Mouse (Mus musculus) left cerebral cortex, postnatal 14 days (tissue): ENCODE data around the gene Rora. TPM values are rescaled to one million over a fixed set of nuclear protein-coding genes. Genes with fewer than 3 reads are reported as not detected.

Experiments
- DNase-seq, 2 experiments: peaks; one replicate each; pipeline ENCODE4 v3.0.0; 2021 to 2022; ENCODE audit warnings: low spot score in 2 of 2, mixed read lengths in 1 of 2
- intact Hi-C: fragments of 180-260 bp; cut with DNase I; formaldehyde crosslinking; loops from one replicate; pipeline ENCODE4 v1.15.1; 2025
- long read RNA-seq, 2 experiments: library from polyadenylated mRNA; stranded (forward); transcript quantifications; one replicate each; pipeline ENCODE4 v2.0.0; 2021
- total RNA-seq, 2 experiments: library from RNA; stranded (reverse); gene quantifications; 2 replicates each; pipeline ENCODE4 v1.2.3; 2021

Gene Rora
- total RNA-seq, result 10 to 100 TPM; 50.0 to 66.1 TPM
- long read RNA-seq, experiment 1, transcript Rora-202 (10 exons, 2,591 nt), result major isoform, 31 of 55 reads
- long read RNA-seq, experiment 1, partial matches to known transcripts, result 13 of 55 reads
- long read RNA-seq, experiment 1, other reads (novel, unspliced or antisense), result 11 of 55 reads
- long read RNA-seq, experiment 2, transcript Rora-202 (10 exons, 2,591 nt), result major isoform, 25 of 39 reads
- long read RNA-seq, experiment 2, partial matches to known transcripts, result 6 of 39 reads
- long read RNA-seq, experiment 2, other reads (novel, unspliced or antisense), result 8 of 39 reads

DNA sequence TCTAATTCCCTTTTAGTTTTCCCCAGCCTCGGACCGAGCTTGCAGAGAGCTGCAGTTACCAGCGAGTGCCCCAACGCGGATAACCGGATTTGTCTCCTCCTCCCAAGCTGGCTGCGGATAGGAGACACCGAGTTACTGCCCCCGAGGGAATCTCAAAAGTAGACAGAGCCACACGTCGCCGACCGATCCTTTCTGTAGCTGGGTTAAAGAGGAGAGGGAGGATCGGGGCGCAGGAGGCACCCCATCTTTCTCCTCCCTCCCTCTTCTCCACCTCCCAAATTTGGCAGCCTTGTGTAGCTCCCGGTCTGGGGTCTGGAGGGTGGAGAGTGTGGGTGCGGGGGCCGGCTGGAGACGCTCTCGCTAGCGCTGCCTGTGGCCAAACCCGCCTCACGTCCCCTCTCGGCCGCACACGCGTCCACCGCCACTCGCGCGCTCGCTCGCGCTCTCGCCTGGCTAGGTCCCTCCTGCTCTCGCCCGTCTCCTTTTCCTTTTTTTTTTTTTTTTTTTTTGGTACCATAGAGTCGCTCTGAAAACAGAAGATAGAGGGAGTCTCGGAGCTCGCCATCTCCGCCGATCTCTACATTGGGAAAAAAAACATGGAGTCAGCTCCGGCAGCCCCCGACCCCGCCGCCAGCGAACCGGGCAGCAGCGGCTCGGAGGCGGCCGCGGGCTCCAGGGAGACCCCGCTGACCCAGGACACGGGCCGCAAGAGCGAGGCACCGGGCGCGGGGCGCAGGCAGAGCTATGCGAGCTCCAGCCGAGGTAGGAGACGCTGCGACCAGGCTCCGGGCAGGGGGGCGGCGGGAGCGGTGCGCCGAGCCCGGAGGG is at the start of gene Rora:
Gene Rora (plus strand): TSS at position 576 of the 828 bp plus-strand sequence.
- intact Hi-C loops, result loop anchor here (2.0 to 10.0 kb wide), 2 partner anchors 419 to 639 kb away; no protein-coding TSS in a partner anchor
- DNase-seq, result peak; percentile 65 to 72

DNA sequence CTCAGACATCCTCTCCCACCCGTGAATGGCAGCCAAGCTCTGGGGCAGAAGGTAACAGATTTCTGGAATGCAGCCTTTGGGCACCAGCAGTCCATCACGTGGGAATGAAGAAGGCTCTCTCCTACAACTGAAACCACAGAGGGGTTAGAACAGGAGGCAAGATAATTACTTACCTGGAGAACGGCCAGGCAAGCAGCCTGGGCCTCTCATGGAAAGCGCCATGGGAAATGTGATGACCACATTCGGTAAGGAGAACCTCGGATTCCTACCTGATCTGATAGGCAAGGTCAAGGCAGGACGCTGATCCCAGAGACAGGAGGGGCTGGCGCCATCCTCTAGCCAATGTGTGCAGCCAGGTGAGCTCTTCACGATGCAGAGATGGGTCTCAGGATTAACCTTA is 39.6 kb upstream of the Rora start:
- intact Hi-C loops, result no loop called here

DNA sequence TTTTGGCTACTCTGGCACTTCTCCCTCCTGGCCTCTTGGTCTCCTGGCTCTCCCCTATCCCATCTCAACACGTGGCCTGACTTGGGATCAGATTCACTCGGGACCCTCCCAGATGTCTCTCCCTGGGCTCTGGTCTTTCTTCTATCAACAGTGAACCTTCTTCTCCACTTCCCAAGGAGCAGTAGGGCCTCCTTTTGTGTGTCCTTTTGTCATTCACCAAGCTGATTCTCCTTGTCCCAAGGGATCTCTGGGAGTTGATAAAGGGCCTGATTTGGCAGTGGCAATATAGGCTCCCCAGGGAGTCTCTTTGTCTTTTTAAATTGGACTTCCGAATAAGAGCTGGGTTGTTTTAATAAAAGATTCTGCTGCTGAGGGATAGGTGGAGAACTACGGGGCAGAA is 36.5 kb upstream of the Rora start:
- intact Hi-C loops, result no loop called here
- DNase-seq, result no peak

More for the DNA sequence above, 39.6 kb upstream of the Rora start:
- no peak for DNase-seq

DNA sequence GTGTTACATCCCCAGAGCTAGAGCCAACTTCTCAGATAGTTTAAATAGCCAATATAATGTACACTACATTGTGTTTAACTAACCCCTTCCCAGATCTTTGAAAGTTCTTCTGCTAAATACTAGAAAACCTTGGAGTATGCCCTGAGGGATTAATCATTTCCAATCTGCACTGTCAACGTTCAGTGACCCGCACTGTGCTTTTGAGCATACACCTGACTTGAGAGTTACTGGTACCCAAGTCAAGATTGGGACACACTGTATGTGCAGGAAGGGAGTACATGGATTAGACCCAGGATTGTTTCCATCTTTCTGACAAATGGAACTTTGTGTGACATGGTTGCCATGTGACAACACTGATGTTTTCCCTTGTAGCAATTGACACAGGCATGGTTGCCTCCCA is 33.5 kb upstream of the Rora start:
- intact Hi-C loops, result no loop called here
- DNase-seq, result no peak

DNA sequence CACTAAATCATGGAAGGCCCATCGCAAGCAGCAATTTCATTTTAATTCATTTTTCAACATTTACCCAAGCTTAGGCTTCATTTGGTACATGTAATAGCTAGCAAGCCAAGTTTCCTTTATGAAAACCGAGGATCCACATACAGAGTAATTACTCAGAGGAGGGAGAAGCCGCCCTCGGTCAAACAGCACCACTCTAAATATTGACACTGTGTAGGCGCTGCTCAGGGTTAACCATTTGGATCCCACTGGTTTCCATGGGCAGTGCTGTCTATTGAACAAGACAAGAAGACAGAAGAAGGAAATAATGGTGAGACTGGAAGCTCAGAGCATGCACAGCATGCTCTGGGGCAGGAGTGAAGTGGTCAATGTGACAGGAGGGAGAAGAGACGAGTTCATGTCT is 33.1 kb upstream of the Rora start:
- DNase-seq, result no peak
- intact Hi-C loops, result no loop called here

DNA sequence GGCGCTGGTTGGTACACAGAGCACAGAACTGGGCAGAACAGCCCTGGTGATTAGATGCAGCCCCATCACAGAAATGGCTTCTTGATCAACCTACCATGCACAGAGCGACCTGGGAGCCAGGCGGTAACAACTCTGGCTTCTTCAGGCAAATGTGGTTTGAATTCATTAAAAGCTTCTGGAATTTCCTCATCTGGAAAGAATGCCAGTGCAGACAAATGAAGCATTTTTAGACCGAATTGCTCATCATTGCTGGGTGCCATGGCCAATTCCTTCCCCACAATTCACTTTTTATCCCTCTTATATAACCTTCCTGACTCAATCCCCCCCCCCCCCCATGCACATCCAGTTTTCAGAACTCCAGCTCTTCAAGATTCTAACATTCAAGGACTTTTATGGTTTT is 28.6 kb upstream of the Rora start:
- no peak for DNase-seq
- intact Hi-C loops, result no loop called here

DNA sequence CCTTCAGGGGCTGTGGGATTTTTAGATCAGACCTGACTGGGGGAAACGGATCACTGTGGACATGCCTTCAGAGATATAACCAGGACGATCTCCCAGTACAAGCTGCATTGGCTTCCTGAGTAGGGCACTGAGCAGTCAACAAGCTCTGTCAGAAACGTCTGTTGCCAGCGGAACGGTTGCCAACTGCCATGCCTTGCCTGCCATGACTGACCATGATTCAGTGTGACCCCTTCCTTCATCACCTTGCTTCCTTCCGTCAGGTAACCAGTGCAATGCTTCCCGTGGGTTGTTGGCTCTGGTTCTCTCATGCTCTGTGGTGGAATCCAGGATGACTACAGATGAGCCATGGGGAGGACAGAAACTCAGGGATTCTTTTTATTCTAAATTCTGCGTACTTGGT is 16.3 kb upstream of the Rora start:
- intact Hi-C loops, result no loop called here
- no peak for DNase-seq

DNA sequence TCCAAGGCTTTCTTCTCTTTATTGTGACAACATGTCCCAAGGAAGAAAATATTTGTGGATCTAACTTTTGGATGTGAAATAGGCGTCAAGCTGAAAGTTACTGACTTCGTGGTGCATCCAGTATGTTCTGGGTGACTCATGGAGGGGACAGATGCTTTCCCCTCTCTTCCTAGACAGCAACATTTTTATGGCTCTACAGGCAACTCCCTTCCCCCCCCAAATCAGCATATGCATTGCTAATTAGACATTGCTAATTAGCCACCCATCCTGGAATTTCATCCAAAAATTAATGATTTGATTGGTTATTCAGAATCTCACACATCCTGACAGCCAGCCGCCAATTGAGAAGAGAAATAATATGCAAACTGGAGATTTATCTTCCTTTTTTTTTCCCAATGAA is 12.5 kb upstream of the Rora start:
- intact Hi-C loops, result no loop called here
- DNase-seq, result no peak

DNA sequence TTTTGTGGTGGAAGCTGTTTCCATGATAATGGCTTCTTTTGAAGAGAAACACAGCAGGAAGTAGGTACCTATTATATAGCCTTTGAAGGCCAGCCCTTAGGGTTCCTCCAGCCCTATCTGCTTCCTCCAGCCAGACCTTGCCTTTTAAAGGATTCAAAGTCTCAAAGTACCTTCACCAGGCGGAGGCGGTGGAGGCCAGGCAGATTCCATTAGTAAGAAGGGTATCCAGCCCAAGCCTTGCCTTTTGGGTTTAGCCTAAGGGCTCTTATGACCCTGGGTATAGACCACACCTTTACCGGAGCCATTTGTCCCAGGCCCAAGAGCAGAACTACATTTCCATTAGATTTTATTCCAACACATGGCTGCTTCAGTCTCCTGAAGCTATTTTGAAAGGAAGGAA is 5.5 kb upstream of the Rora start:
- DNase-seq, result no peak
- intact Hi-C loops, result no loop called here

DNA sequence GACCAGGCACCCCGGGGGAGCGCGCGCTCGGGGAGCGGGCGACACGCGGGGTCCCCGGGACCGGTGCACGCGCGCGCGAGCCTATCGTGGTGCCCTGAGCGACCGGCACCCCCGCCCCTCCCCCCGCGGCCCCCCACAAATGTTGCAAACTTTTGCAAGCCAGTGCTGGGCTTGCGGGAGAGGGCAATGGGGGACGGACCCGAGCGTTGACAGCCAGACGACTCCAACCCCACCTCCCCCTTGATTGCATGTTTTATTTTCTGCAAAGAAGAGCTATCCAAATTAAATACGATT is 400 bp downstream of the Rora start:
- intact Hi-C loops, result loop anchor here (10.0 kb wide), 1 partner anchor 419 kb away; no protein-coding TSS in a partner anchor
- DNase-seq, result no peak

DNA sequence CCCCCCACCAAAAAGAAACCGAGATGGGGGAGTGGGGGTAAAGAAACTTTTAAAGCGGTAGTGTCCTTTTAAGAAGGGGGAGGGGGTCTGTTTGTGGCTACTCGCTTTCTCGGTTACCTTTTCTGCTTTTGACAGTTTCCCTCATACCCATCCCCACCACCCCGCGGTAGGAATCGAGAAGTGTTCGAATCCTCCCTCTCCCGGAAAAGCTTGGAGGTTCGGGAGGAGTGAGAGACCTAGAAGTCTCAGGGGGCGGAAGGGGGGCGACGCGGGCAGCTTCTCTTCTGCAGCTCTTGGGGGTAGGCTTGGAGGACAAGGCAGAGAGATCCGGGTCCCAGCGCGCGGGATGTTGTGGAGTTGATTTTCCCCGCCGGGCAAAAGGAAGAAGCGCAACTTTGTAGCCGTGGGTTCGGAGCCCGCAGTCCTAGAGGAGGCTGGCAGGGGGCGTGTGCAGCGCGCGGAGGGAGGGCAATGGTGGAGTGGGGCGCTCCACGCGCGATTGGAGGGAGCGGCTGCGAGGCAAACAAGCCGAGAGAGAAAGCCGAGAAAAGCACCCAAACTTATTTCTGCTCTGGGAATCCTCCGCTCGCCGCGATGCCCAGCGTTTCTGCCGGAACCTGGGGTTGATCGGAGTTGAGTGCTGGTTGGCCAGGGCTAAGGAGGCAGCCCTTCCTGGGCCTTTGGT is 889 bp downstream of the Rora start:
- intact Hi-C loops, result loop anchor here (10.0 kb wide), 1 partner anchor 420 kb away; no protein-coding TSS in a partner anchor
- peak; percentile 20 to 54 for DNase-seq

DNA sequence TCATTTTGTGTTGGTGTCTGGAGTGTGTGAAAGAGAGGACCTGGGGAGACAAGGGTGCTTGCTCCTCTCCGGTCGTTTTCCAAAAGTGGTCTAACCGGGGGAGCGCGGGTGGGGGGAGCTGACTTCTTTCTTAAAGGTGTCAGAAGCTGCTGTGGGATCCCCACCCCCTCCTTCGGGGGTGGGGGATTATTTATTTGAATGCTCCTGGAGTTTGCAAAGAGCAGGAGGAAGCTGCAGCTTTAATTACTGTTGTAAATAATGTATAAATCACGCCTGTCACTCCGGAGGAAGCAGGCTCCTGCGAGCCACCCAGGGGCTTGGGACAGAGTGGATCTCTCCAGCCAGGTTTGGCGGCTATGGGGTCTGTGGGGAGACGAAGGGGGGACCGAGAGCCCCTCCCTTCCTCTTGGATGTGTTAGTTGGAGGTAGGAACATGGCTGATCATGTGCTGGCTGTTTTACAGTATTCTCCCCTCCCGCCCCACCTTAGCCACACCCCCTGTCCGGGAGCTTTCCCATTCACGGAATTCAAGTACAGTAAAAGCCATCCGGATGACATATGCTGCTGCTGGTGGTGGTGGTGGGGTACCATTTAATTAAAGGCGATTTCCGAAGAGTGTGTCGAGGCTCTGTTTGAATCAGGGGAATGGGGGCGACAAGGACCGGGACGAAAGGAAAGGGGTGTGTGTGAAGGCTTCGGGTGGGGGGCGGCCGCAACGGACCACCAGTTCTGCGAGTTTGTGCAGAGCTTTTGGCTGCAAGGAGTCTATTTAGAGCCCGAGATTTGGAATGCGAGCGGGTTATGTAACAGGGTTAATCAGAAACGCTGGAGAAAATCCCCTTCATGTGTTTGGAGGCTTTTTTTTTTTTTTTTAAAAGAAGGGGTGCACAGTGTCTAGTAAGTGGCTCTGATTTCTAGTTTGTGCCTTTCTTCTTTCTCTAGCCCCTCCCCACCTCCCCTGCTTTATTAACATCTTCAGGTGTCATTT is 1.7 kb downstream of the Rora start:
- DNase-seq, result peak; percentile 41 to 48
- intact Hi-C loops, result loop anchor here (10.0 kb wide), 1 partner anchor 421 kb away; no protein-coding TSS in a partner anchor

DNA sequence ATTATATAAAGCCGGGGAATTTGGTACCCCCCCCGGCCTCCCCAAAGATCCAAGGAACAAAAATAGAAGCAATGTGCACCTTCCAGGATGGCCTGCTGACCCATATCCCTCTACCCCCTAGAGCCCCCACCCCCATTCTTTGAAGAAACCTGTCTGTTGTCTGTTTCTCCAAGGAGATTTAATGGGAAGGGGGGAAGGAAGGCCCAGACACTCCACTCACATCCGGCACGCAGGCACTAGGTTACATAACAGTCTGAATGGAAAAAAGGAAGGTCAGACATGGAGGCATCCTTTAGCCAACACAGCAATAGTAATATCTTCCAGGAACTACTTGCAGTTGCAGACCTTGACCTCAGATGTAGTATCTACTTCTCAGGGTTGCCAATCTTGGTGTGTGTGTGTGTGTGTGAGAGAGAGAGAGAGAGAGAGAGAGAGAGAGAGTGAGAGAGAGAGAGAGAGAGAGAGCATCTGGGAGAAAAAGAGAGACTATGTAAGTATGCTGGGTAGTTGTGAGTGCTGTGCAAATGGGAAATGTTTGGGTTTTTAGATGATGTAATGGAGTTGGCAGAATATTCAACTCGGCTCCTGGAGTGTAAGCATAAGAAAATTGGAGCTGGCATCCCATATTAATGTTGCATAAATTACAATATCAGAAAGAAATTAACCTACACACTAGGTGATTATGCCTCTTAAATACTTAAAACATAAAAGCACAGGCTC is 2.6 kb downstream of the Rora start:
- DNase-seq, result peak in 1 of 2 experiments; percentile 20
- intact Hi-C loops, result loop anchor here (10.0 kb wide), 1 partner anchor 421 kb away; no protein-coding TSS in a partner anchor

DNA sequence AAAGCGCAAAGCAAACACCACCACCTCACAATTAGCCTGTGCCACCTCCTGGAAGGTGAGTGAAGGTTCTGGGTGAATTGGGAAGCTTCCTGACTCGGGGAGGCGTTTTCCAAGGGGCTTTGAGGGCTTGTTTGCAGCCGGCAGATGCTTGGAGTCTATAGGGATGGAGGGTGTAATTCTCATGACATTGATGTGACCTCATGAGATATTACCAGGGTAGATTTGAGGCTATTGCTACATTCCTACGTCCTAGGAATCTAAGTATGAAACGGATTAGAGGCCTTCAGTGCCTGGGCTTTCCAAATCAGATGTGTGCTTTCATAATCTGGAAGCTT is 3.2 kb downstream of the Rora start:
- DNase-seq, result no peak
- intact Hi-C loops, result loop anchor here (10.0 kb wide), 1 partner anchor 422 kb away; no protein-coding TSS in a partner anchor

DNA sequence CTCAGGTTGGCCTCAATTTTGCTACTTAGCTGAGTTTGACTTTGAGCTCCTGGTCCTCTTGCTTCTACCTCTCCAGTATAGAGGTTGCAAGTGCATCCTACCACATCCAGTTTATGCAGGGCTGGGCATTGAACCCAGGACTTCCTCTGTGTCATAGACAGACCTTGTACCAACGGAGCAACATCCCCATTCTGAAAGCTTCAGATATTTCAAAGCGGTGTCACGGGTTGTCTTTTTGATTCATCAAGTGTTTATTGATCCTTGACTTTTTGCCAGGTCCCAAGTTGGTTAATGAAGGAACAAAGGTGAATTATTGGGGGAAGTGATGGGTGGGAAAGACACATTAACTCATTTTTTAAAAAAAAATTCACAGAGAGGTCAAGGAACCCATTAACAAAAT is 17.1 kb downstream of the Rora start:
- intact Hi-C loops, result no loop called here
- DNase-seq, result no peak

DNA sequence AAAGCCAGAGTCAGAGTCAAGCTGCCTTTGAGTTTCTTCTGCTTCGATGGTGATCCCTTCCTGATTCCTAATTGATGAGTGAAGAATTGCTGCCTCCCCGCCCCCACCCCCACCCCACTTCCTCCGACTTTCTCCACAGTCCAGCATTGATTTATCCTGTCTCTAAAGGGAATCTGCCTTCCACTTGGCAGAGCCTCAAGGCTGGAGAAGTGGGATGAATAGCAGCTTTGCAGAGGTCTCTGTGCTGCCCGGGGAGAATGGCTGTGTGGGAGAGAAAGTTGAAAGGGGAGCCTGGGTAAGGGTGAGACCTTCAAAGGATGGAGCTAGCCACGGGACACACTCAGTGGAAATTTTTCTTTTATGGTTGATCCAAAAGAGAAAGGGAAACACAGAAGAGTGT is 18.9 kb downstream of the Rora start:
- intact Hi-C loops, result no loop called here
- no peak for DNase-seq

DNA sequence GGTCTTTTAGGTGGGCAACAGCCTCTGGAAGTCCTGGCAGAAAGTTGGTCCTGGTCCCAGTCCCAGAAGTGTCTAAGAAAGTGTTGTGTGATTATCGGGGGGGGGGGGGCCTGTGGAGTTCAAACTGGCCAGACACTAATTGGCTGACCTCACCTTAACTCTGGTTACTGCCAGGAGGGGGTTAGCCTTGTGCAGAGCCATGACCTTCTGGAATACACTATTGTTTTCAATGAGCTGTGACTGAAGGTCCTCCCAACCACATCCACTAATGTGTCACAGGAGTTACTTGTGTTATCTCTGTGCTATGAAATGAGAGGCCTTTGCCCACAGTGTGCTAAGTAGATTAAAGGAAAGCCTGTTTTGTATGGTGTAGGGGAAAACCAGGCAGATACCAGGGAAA is 19.6 kb downstream of the Rora start:
- intact Hi-C loops, result no loop called here
- DNase-seq, result no peak

DNA sequence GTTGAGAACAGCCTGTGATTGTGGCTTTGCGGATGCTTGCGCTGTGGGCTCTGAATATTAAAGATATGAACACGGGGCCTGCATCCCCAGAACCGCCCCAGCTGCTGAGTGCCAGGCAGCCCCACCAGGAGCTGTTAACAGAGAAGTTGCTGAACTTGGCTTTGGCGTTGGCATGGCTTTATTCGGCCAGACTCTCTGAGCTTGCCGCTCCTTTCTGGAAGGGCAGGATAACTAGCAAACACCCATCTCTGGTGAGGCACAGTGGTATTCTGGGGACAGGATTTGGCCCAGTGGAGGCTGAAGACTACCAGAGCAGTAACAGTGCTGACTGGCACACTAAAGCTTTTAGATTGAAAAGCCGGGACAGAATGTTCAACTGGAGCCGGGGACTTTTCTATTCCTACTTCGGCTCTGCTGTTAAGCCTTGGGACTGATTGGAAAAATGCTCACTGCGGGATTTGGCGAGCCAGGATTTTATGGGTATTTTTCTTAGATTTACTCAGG is 26.3 kb downstream of the Rora start:
- peak; percentile 37 to 45 for DNase-seq
- intact Hi-C loops, result no loop called here
